Mouse (Mus musculus): ENCODE measurements around the gene Tmem138.

- TF ChIP-seq TCF12 (IDR thresholded peaks at IDR 0.05; ENCODE audit: low read depth, low read length) (no peak), EP300 (IDR thresholded peaks at IDR 0.05; ENCODE audit: low read depth in 1 of 2, low read length in 2 of 2) (peak; percentile 14 to 74; a peak in 2 of 4 replicates), CTCF (IDR thresholded peaks at IDR 0.05 in 2 of 3, conservative IDR thresholded peaks at IDR 0.05 in 1 of 3; ENCODE audit: control insufficient read depth in 1 of 3, insufficient read depth in 1 of 3, low read depth in 2 of 3, low read length in 3 of 3, poor library complexity in 1 of 3, severe bottlenecking in 1 of 3) (no peak), CHD2 (IDR thresholded peaks at IDR 0.05; ENCODE audit: low read length) (no peak), GATA1 (IDR thresholded peaks at IDR 0.05; ENCODE audit: low read depth, low read length) (peak; percentile 72), USF1 (IDR thresholded peaks at IDR 0.05; ENCODE audit: low read depth, low read length) (no peak), CHD1 (IDR thresholded peaks at IDR 0.05; ENCODE audit: low read depth, low read length) (no peak), NRF1 (IDR thresholded peaks at IDR 0.05; ENCODE audit: insufficient read depth, low read depth, low read length, poor library complexity, severe bottlenecking) (no peak), UBTF (IDR thresholded peaks at IDR 0.05; ENCODE audit: borderline replicate concordance, insufficient read depth, low read depth, low read length) (no peak), BHLHE40 (IDR thresholded peaks at IDR 0.05; ENCODE audit: borderline replicate concordance, low read depth, low read length) (no peak), POLR2A (IDR thresholded peaks at IDR 0.05; ENCODE audit: control insufficient read depth in 1 of 2, insufficient read depth in 1 of 2, low read depth in 1 of 2, low read length in 2 of 2, poor library complexity in 1 of 2) (no peak)
These were observed 15.4 kb downstream of the Tmem138 start for GRCm38 (mm10) chr19:10561558-10562314.
